Mouse (Mus musculus): ENCODE results near the gene Egr4. TPM values are rescaled to one million over a fixed set of nuclear protein-coding genes. Genes with fewer than 3 reads are reported as not detected.

Egr4 gene
- not detected in 2 replicates for polyA plus RNA-seq (2015; fragmentation: Nextera tagmentation; extraction: Ambion mirVana)

DNA sequence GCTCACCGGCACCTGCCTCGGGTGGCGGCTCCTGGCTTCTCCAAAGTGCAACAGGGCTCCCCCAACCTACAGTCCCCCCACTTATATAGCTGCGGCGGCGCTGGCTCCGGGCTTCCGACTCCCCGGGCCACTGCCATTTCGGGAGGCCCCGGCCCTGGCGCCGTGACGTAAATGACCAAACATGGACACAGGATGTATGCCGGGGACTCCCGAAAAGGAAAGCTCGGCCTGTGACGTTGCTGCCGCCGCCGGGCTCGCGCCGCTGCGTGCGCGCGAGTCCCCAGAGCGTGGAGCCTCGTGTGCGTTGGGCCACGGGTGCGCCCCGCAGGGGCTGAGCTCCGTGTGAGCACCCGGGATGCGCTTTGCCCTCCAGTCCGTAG is at the start of gene Egr4:
TSS of gene Egr4 (minus strand) at position 59 of the 380 bp plus-strand sequence.

DNA sequence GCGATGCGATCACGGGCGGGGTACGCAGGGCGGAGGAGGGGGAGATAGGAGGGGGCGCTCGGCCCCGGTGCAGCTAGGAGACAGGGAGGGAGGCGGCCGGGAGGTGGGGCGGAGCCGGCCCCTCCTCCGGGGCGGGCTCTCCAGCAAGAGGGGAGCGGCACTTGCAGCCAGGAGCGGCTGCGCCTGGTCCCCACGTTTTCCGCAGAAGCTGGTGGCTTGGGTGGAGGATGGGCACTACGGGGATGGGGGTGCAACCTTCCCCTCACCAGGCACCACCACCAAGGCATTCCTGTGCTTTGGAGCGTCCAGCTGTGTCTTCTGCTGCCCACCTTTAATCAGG is 10.5 kb downstream of the Egr4 start, which contains the start of gene Fbxo41:
TSS of gene Fbxo41 (minus strand) at position 84 of the 340 bp plus-strand sequence.

Other genes starting within 250 kb of the Egr4 start
- 9.0 and 13.7 TPM in 2 replicates for gene Sfxn5, start 180.2 kb downstream of the Egr4 start, polyA plus RNA-seq (2015; fragmentation: Nextera tagmentation; extraction: Ambion mirVana)
- 5.3 and 6.0 TPM in 2 replicates for gene Rab11fip5, start 139.0 kb downstream of the Egr4 start, polyA plus RNA-seq (2015; fragmentation: Nextera tagmentation; extraction: Ambion mirVana)
- not detected in 2 replicates for gene Noto, start 89.7 kb downstream of the Egr4 start, polyA plus RNA-seq (2015; fragmentation: Nextera tagmentation; extraction: Ambion mirVana)
- 17.3 and 19.5 TPM in 2 replicates for gene Smyd5, start 81.6 kb downstream of the Egr4 start, polyA plus RNA-seq (2015; fragmentation: Nextera tagmentation; extraction: Ambion mirVana)
- 241 and 258 TPM in 2 replicates for gene Cct7, start 62.1 kb downstream of the Egr4 start, polyA plus RNA-seq (2015; fragmentation: Nextera tagmentation; extraction: Ambion mirVana)
- gene Pradc1, start 61.6 kb downstream of the Egr4 start, polyA plus RNA-seq (2015; fragmentation: Nextera tagmentation; extraction: Ambion mirVana) = 30.5 and 33.3 TPM in 2 replicates
- gene Fbxo41, start 10.6 kb downstream of the Egr4 start, polyA plus RNA-seq (2015; fragmentation: Nextera tagmentation; extraction: Ambion mirVana) = 0.02 TPM in 1 of 2 replicates, not detected in the other
- gene Alms1, start 73.9 kb upstream of the Egr4 start, polyA plus RNA-seq (2015; fragmentation: Nextera tagmentation; extraction: Ambion mirVana) = 3.4 and 3.6 TPM in 2 replicates
- not detected in 2 replicates for gene Nat8f7, start 199.6 kb upstream of the Egr4 start, polyA plus RNA-seq (2015; fragmentation: Nextera tagmentation; extraction: Ambion mirVana)

Measured in spleen, postnatal 0 days (tissue).